Mouse (Mus musculus) MEL (cell line): ENCODE results near the gene Foxn3. TPM values are rescaled to one million over a fixed set of nuclear protein-coding genes. Genes with fewer than 3 reads are reported as not detected.

ENCODE experiments used
- DNase-seq: peaks from one replicate; pipeline ENCODE4 v3.0.0; 2011; ENCODE audit warnings: low read depth, low spot score
- H3K27ac ChIP-seq: 2 replicates; pipeline ENCODE4 v1.5.1; 2012; ENCODE audit warnings: low read depth, mild to moderate bottlenecking, control low read depth, low read length, moderate library complexity; ENCODE audit not compliant: control insufficient read depth
- H3K27me3 ChIP-seq, 2 experiments: fragments of 150-350 bp in 1 of 2; sonication (generic) in 1 of 2; 2 replicates each; pipeline ENCODE4 v1.6.1; 2012; ENCODE audit warnings: low read length in 2 of 2, mild to moderate bottlenecking in 2 of 2, improper control_type of control experiment in 1 of 2, moderate library complexity in 1 of 2; ENCODE audit not compliant: insufficient read depth in 2 of 2, control insufficient read depth in 1 of 2
- H3K36me3 ChIP-seq, 2 experiments: 2 replicates each; pipeline ENCODE4 v1.6.1; 2012 to 2014; ENCODE audit warnings: low read length in 2 of 2, improper control_type of control experiment in 1 of 2, inconsistent platforms in 1 of 2, mild to moderate bottlenecking in 1 of 2; ENCODE audit not compliant: insufficient read depth in 2 of 2, control insufficient read depth in 1 of 2
- H3K4me1 ChIP-seq, 2 experiments: fragments of 150-350 bp in 1 of 2; sonication (generic) in 1 of 2; 2 replicates each; pipeline ENCODE4 v1.6.1; 2012; ENCODE audit warnings: low read length in 2 of 2, improper control_type of control experiment in 1 of 2, mild to moderate bottlenecking in 1 of 2; ENCODE audit not compliant: insufficient read depth in 2 of 2, control insufficient read depth in 1 of 2
- H3K4me3 ChIP-seq, 2 experiments: fragments of 150-350 bp in 1 of 2; sonication (generic) in 1 of 2; 2 replicates each; pipeline ENCODE4 v1.5.1; 2012; ENCODE audit warnings: low read depth in 2 of 2, low read length in 2 of 2, mild to moderate bottlenecking in 2 of 2, moderate library complexity in 2 of 2, control low read depth in 1 of 2, improper control_type of control experiment in 1 of 2; ENCODE audit not compliant: control insufficient read depth in 1 of 2, insufficient read depth in 1 of 2
- H3K79me2 ChIP-seq: 2 replicates; pipeline ENCODE4 v1.6.1; 2012; ENCODE audit warnings: mild to moderate bottlenecking, low read length, moderate library complexity; ENCODE audit not compliant: control insufficient read depth, poor library complexity, insufficient read depth
- H3K9ac ChIP-seq: 2 replicates; pipeline ENCODE4 v1.6.1; 2012; ENCODE audit warnings: low read depth, mild to moderate bottlenecking, control low read depth, low read length, moderate library complexity; ENCODE audit not compliant: control insufficient read depth, poor library complexity, severe bottlenecking
- H3K9me3 ChIP-seq: fragments of 150-350 bp; sonication (generic); replicated peaks from 2 replicates; pipeline ENCODE4 v1.6.1; 2012; ENCODE audit warnings: mild to moderate bottlenecking, low read length, improper control_type of control experiment, moderate library complexity; ENCODE audit not compliant: insufficient read depth
- CHD1 ChIP-seq: IDR thresholded peaks from 2 replicates; pipeline ENCODE4 v1.6.1; 2012; ENCODE audit warnings: low read depth, mild to moderate bottlenecking, inconsistent platforms, low read length, improper control_type of control experiment
- CHD2 ChIP-seq: IDR thresholded peaks from 2 replicates; pipeline ENCODE4 v1.6.1; 2011; ENCODE audit warnings: low read length, improper control_type of control experiment
- CTCF ChIP-seq, 3 experiments: IDR thresholded peaks in 2 of 3; conservative IDR thresholded peaks in 1 of 3; 2 replicates each; pipeline ENCODE4 v1.5.1; 2011 to 2012; ENCODE audit warnings: low read length in 3 of 3, low read depth in 2 of 3, mild to moderate bottlenecking in 2 of 3, improper control_type of control experiment in 1 of 3, inconsistent platforms in 1 of 3, mixed read lengths in 1 of 3, moderate library complexity in 1 of 3; ENCODE audit not compliant: control insufficient read depth in 1 of 3, insufficient read depth in 1 of 3, poor library complexity in 1 of 3, severe bottlenecking in 1 of 3
- E2F4 ChIP-seq: IDR thresholded peaks from 2 replicates; pipeline ENCODE4 v1.6.1; 2011; ENCODE audit warnings: low read depth, low read length, improper control_type of control experiment, borderline replicate concordance
- ELF1 ChIP-seq: IDR thresholded peaks from 2 replicates; pipeline ENCODE4 v1.6.1; 2014; ENCODE audit warnings: low read depth, mild to moderate bottlenecking, inconsistent platforms, low read length, improper control_type of control experiment, moderate library complexity
- ETS1 ChIP-seq: IDR thresholded peaks from 2 replicates; pipeline ENCODE4 v1.6.1; 2012; ENCODE audit warnings: low read depth, mild to moderate bottlenecking, inconsistent platforms, low read length, improper control_type of control experiment, moderate library complexity
- GATA1 ChIP-seq: IDR thresholded peaks from 2 replicates; pipeline ENCODE4 v1.6.1; 2011; ENCODE audit warnings: low read depth, low read length, improper control_type of control experiment
- JUND ChIP-seq: IDR thresholded peaks from 2 replicates; pipeline ENCODE4 v1.6.1; 2011; ENCODE audit warnings: low read depth, mild to moderate bottlenecking, improper control_type of control experiment, low read length
- KAT2A ChIP-seq: conservative IDR thresholded peaks from 2 replicates; pipeline ENCODE4 v1.6.1; 2012; ENCODE audit warnings: low read depth, low read length, improper control_type of control experiment, inconsistent platforms
- MAFK ChIP-seq: IDR thresholded peaks from 2 replicates; pipeline ENCODE4 v1.6.1; 2011; ENCODE audit warnings: low read depth, mild to moderate bottlenecking, low read length, improper control_type of control experiment, borderline replicate concordance
- MAX ChIP-seq: IDR thresholded peaks from 2 replicates; pipeline ENCODE4 v1.6.1; 2011; ENCODE audit warnings: low read length, improper control_type of control experiment
- MEF2A ChIP-seq: IDR thresholded peaks from 2 replicates; pipeline ENCODE4 v1.6.1; 2014; ENCODE audit warnings: low read depth, mild to moderate bottlenecking, inconsistent platforms, low read length, improper control_type of control experiment; ENCODE audit not compliant: poor library complexity, insufficient replicate concordance, severe bottlenecking; ENCODE audit errors: extremely low read depth
- MXI1 ChIP-seq: IDR thresholded peaks from 2 replicates; pipeline ENCODE4 v1.6.1; 2011; ENCODE audit warnings: mild to moderate bottlenecking, low read depth, low read length, improper control_type of control experiment
- MYB ChIP-seq: IDR thresholded peaks from 2 replicates; pipeline ENCODE4 v1.6.1; 2011; ENCODE audit warnings: mild to moderate bottlenecking, low read depth, low read length, improper control_type of control experiment
- MYC ChIP-seq: IDR thresholded peaks from 2 replicates; pipeline ENCODE4 v1.6.1; 2011; ENCODE audit warnings: low read depth, mild to moderate bottlenecking, low read length, improper control_type of control experiment, moderate library complexity
- NRF1 ChIP-seq: IDR thresholded peaks from 2 replicates; pipeline ENCODE4 v1.6.1; 2014; ENCODE audit warnings: low read depth, mild to moderate bottlenecking, inconsistent platforms, low read length, improper control_type of control experiment, moderate library complexity; ENCODE audit not compliant: poor library complexity, insufficient read depth, severe bottlenecking
- POLR2A ChIP-seq, 2 experiments: IDR thresholded peaks; 2 replicates each; pipeline ENCODE4 v1.6.1; 2011 to 2012; ENCODE audit warnings: low read length in 2 of 2, mild to moderate bottlenecking in 2 of 2, control low read depth in 1 of 2, improper control_type of control experiment in 1 of 2, low read depth in 1 of 2, moderate library complexity in 1 of 2; ENCODE audit not compliant: control insufficient read depth in 1 of 2, insufficient read depth in 1 of 2, poor library complexity in 1 of 2
- POLR2AphosphoS2 ChIP-seq: IDR thresholded peaks from 2 replicates; pipeline ENCODE4 v1.6.1; 2011; ENCODE audit warnings: low read length, improper control_type of control experiment
- SIN3A ChIP-seq: IDR thresholded peaks from 2 replicates; pipeline ENCODE4 v1.6.1; 2012; ENCODE audit warnings: low read length, improper control_type of control experiment, inconsistent platforms
- SMC3 ChIP-seq: IDR thresholded peaks from 2 replicates; pipeline ENCODE4 v1.6.1; 2011; ENCODE audit warnings: low read depth, low read length, improper control_type of control experiment
- TAL1 ChIP-seq: IDR thresholded peaks from 2 replicates; pipeline ENCODE4 v1.6.1; 2012; ENCODE audit warnings: mild to moderate bottlenecking, inconsistent platforms, low read length, moderate library complexity, mixed read lengths
- TBP ChIP-seq: IDR thresholded peaks from 2 replicates; pipeline ENCODE4 v1.8.0; 2011; ENCODE audit warnings: low read depth, low read length, improper control_type of control experiment
- TCF12 ChIP-seq: IDR thresholded peaks from 2 replicates; pipeline ENCODE4 v1.6.1; 2014; ENCODE audit warnings: low read depth, mild to moderate bottlenecking, inconsistent platforms, low read length, improper control_type of control experiment, moderate library complexity
- UBTF ChIP-seq: IDR thresholded peaks from 2 replicates; pipeline ENCODE4 v1.6.1; 2012; ENCODE audit warnings: low read depth, mild to moderate bottlenecking, inconsistent platforms, low read length, improper control_type of control experiment, moderate library complexity, borderline replicate concordance; ENCODE audit not compliant: insufficient read depth
- USF1 ChIP-seq: IDR thresholded peaks from 2 replicates; pipeline ENCODE4 v1.6.1; 2014; ENCODE audit warnings: low read depth, mild to moderate bottlenecking, inconsistent platforms, low read length, improper control_type of control experiment, moderate library complexity
- USF2 ChIP-seq, 2 experiments: IDR thresholded peaks; 2 replicates each; pipeline ENCODE4 v1.6.1; 2011 to 2012; ENCODE audit warnings: improper control_type of control experiment in 2 of 2, low read length in 2 of 2, borderline replicate concordance in 1 of 2, inconsistent platforms in 1 of 2, low read depth in 1 of 2, mild to moderate bottlenecking in 1 of 2; ENCODE audit not compliant: insufficient read depth in 1 of 2
- ZC3H11A ChIP-seq: IDR thresholded peaks from 2 replicates; pipeline ENCODE4 v1.6.1; 2012; ENCODE audit warnings: low read depth, mild to moderate bottlenecking, inconsistent platforms, low read length, improper control_type of control experiment
- ZMIZ1 ChIP-seq: IDR thresholded peaks from 2 replicates; pipeline ENCODE4 v1.6.1; 2012; ENCODE audit warnings: low read depth, mild to moderate bottlenecking, inconsistent platforms, low read length, improper control_type of control experiment, moderate library complexity
- ZNF384 ChIP-seq: IDR thresholded peaks from 2 replicates; pipeline ENCODE4 v1.6.1; 2012; ENCODE audit warnings: low read depth, mild to moderate bottlenecking, inconsistent platforms, low read length, improper control_type of control experiment
- polyA plus RNA-seq, 2 experiments: library from polyadenylated mRNA; stranded (reverse) in 1 of 2; unstranded in 1 of 2; fragments of >175 nt in 1 of 2; fragments of >200 nt in 1 of 2; gene quantifications; 2 replicates each; pipeline versions ENCODE4 v1.2.1 to v1.2.4; 2012; ENCODE audit warnings: low replicate concordance in 2 of 2, low read depth in 1 of 2; ENCODE audit not compliant: insufficient read length in 2 of 2, insufficient read depth in 1 of 2, missing spikeins in 1 of 2
- total RNA-seq: library from RNA; depleted of rRNA; stranded (reverse); fragments of 300-350 nt; gene quantifications from 2 replicates; pipeline ENCODE4 v1.2.3, GENCODE M21; 2012

The Foxn3 gene
- total and polyA plus RNA-seq, 3 experiments, result 15.5 to 22.8 TPM; not detected in 1

DNA sequence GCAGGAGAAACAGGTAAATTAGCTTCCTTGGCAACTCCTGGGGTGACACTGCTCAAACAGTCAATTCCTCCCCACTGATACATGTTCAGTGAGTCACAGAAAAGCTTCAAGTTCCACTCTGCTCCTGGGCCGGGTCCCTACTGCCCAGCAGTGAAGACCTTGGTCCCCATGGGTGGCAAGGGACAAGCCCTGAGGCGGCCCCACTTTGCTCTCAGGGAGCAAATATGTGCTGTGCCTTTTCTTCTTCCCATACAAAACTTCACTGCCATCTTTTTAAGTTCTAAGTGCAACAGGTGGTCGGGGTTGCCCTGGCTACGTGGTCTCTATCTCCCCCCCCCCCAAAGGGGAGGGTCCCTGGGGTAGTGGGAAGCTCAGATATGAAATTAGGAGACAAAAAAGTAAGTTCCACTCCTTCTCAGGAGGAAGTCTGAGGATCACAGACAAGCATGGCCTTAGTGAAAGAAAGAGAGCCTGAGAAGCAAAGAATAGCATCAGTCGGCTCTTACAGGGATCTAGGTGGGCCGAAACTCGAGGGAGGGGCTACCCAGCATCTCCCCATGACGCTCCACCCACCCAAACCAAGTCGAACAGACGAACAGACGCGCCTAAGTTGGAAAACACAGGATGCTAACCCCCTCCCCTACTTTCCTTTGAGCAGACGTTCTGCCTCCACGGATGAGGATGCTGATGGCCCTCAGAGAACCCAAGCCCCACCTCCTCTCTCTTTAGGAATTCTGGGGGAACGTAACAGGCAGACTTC, 342.1 kb downstream of the Foxn3 start:
- no peak for DNase-seq
- Histone ChIP-seq H3K79me2 (no peaks in the 10 kb centered on the region), H3K9me3 (no peaks in the 10 kb centered on the region), H3K36me3 (no peaks in the 10 kb centered on the region), H3K9ac (no peak overlapping the region), H3K27me3 (no peaks in the 10 kb centered on the region), H3K4me3 (no peak overlapping the region), H3K27ac (no peak overlapping the region), H3K4me1 (no peaks in the 10 kb centered on the region)
- TF ChIP-seq ZNF384 (no peak), ZC3H11A (no peak), CHD1 (no peak), USF1 (no peak), POLR2AphosphoS2 (no peak), MEF2A (no peak), POLR2A (IDR thresholded peaks at IDR 0.05; ENCODE audit: control insufficient read depth in 1 of 2, insufficient read depth in 1 of 2, low read depth in 1 of 2, low read length in 2 of 2, poor library complexity in 1 of 2) (no peak), UBTF (no peak), JUND (no peak), MAFK (no peak), GATA1 (no peak), MYB (no peak), ETS1 (no peak), SMC3 (no peak), MAX (no peak)

DNA sequence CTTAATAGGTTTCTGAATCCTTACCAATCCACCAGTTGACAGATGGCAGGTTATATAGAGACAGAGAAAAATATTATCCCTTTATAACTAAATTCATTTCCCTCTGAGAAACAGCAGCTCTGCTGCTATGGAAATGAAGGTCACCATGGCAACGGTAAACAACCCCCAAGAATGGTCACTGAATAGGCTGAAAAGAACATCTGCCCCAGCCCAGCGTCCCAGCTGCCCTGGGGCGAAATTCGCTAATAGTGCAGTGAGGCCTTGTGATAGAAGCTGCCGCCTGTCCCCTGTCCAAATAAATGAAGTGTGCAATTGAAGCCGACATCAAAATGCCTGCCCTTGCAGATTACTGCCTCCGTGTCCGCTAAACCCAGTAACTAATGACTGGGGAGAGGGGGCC, 343.0 kb downstream of the Foxn3 start:
- H3K9ac ChIP-seq, result no peak overlapping the region
- no peaks in the 10 kb centered on the region for H3K4me1 ChIP-seq
- no peak overlapping the region for H3K27ac ChIP-seq
- no peak for TF ChIP-seq TCF12
- TF ChIP-seq USF2 (IDR thresholded peaks at IDR 0.05; ENCODE audit: borderline replicate concordance in 1 of 2, insufficient read depth in 1 of 2, low read depth in 1 of 2, low read length in 2 of 2), result no peak
- no peak for TF ChIP-seq TAL1
- no peak for TF ChIP-seq CHD2
- TF ChIP-seq ELF1, result no peak
- TF ChIP-seq MAX, result no peak
- TF ChIP-seq SIN3A, result no peak
- no peak for TF ChIP-seq MXI1
- TF ChIP-seq MYC, result no peak
- no peak for TF ChIP-seq SMC3
- no peak for TF ChIP-seq CTCF (IDR thresholded peaks at IDR 0.05 in 2 of 3, conservative IDR thresholded peaks at IDR 0.05 in 1 of 3; ENCODE audit: control insufficient read depth in 1 of 3, insufficient read depth in 1 of 3, low read depth in 2 of 3, low read length in 3 of 3, poor library complexity in 1 of 3, severe bottlenecking in 1 of 3)
- no peak for TF ChIP-seq ZC3H11A
- TF ChIP-seq USF1, result no peak
- TF ChIP-seq E2F4, result no peak
- TF ChIP-seq TBP, result no peak
- no peak for TF ChIP-seq KAT2A
- no peak for TF ChIP-seq POLR2A (IDR thresholded peaks at IDR 0.05; ENCODE audit: control insufficient read depth in 1 of 2, insufficient read depth in 1 of 2, low read depth in 1 of 2, low read length in 2 of 2, poor library complexity in 1 of 2)
- TF ChIP-seq ZMIZ1, result no peak
- TF ChIP-seq NRF1, result no peak
- no peak overlapping the region for H3K4me3 ChIP-seq
- no peaks in the 10 kb centered on the region for H3K36me3 ChIP-seq
- H3K79me2 ChIP-seq, result no peaks in the 10 kb centered on the region
- no peaks in the 10 kb centered on the region for H3K27me3 ChIP-seq
- DNase-seq, result no peak
- no peaks in the 10 kb centered on the region for H3K9me3 ChIP-seq
